Mouse (Mus musculus) testis, postnatal 14 days (tissue): ENCODE measurements around the gene Dscaml1.
"Not testable (repeated sequence)": the region's sequence is repeated elsewhere in the genome, so short reads cannot be mapped to it uniquely, and the experiment has no call there.

ENCODE experiments used
- DNase-seq: peaks from one replicate; pipeline ENCODE4 v3.0.0; 2021; ENCODE audit warnings: low spot score

The Dscaml1 gene

GRCm38 (mm10) chr9:45693424-45694237 is 267.2 kb downstream of the Dscaml1 start:
- no peak for DNase-seq

GRCm38 (mm10) chr9:45694256-45694655 is 267.8 kb downstream of the Dscaml1 start:
- no peak for DNase-seq

GRCm38 (mm10) chr9:45699171-45699570 is 272.7 kb downstream of the Dscaml1 start:
- DNase-seq = no peak

- DNase-seq = no peak
These were observed 276.8 kb downstream of the Dscaml1 start for GRCm38 (mm10) chr9:45703236-45703635.

GRCm38 (mm10) chr9:45704441-45704840 is 278.0 kb downstream of the Dscaml1 start:
- DNase-seq = no peak

GRCm38 (mm10) chr9:45710300-45710699 is 283.9 kb downstream of the Dscaml1 start:
- no peak for DNase-seq

GRCm38 (mm10) chr9:45715387-45715786 is 289.0 kb downstream of the Dscaml1 start:
- no peak for DNase-seq

- DNase-seq = no peak
These were observed 293.6 kb downstream of the Dscaml1 start for GRCm38 (mm10) chr9:45719997-45720396.

GRCm38 (mm10) chr9:45731851-45732250 is 305.4 kb downstream of the Dscaml1 start:
- DNase-seq = no peak

- DNase-seq = no peak
These were observed 306.8 kb downstream of the Dscaml1 start for GRCm38 (mm10) chr9:45733246-45733645.

GRCm38 (mm10) chr9:45739001-45739701 is 312.7 kb downstream of the Dscaml1 start:
- no peak for DNase-seq

GRCm38 (mm10) chr9:45739702-45740583 is 313.5 kb downstream of the Dscaml1 start:
- peak; percentile 55 for DNase-seq

GRCm38 (mm10) chr9:45740584-45740980 is 314.2 kb downstream of the Dscaml1 start:
- DNase-seq = no peak

GRCm38 (mm10) chr9:45745451-45745850 is 319.0 kb downstream of the Dscaml1 start:
- DNase-seq = no peak

GRCm38 (mm10) chr9:45749917-45750316 is 323.5 kb downstream of the Dscaml1 start:
- DNase-seq = no peak

GRCm38 (mm10) chr9:45754452-45755091 is 328.1 kb downstream of the Dscaml1 start:
- peak; percentile 57 for DNase-seq

GRCm38 (mm10) chr9:45766195-45766594 is 339.8 kb downstream of the Dscaml1 start:
- DNase-seq = no peak

GRCm38 (mm10) chr9:45767155-45767554 is 340.7 kb downstream of the Dscaml1 start:
- DNase-seq = no peak

- peak; percentile 68 for DNase-seq
These were observed 342.0 kb downstream of the Dscaml1 start for GRCm38 (mm10) chr9:45768421-45768820.

- no peak for DNase-seq
These were observed 343.2 kb downstream of the Dscaml1 start for GRCm38 (mm10) chr9:45769596-45769995.

GRCm38 (mm10) chr9:45774088-45774487 is 347.7 kb downstream of the Dscaml1 start:
- DNase-seq = no peak

GRCm38 (mm10) chr9:45776176-45776575 is 349.7 kb downstream of the Dscaml1 start:
- DNase-seq = not testable (repeated sequence)
